Mouse (Mus musculus) thymus, adult 2 months (tissue): Measurements from ENCODE around the gene Prex1.

Experiments used
- CTCF ChIP-seq: fragments of 200-500 bp; IDR thresholded peaks from 2 replicates; pipeline ENCODE4 v1.5.1; 2012; ENCODE audit warnings: mild to moderate bottlenecking, control low read depth, low read length, moderate library complexity, borderline replicate concordance; ENCODE audit not compliant: control insufficient read depth, poor library complexity, insufficient read depth; ENCODE audit errors: extremely low read depth
- POLR2A ChIP-seq: fragments of 200-500 bp; IDR thresholded peaks from 2 replicates; pipeline ENCODE4 v1.6.1; 2012; ENCODE audit warnings: mild to moderate bottlenecking, low read length, control low read depth, moderate library complexity; ENCODE audit not compliant: control insufficient read depth, poor library complexity, insufficient read depth; ENCODE audit errors: extremely low read depth

DNA sequence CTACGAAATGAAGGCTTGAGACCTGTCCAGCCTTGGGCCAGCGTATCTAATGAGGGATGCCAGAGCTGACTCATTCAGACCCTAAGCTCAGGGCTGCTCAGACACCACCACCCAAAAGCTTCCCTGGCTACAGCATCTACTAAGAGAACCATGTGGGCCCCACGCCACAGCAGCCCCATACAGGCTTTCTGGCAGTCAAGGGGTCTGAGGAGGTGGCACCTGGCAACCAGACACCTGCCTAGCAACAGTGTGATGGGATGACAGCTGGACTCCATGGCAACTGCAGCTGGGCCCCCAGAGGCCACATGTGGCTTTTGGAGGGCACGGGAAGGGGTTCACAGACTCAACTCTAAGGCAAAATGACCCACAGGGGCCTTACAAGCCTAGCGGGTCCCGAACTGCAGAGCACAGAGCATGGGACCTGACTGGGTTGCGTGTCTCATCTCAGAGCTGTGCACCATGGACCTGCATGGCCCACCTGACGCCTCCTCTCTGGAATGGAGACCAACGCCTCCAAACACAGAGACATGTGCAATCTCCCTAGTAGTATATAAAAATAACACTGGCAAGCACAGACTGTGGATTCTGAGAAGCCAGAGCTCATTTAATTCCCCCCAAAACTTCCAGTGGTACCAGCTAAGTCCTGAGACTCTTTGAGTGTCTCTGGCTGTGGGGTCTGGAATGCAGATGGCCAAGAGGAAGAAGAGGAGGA lies 50.2 kb downstream of the Prex1 start:
- no peak for TF ChIP-seq POLR2A
- TF ChIP-seq CTCF = no peak
